Mouse (Mus musculus) macrophage (primary cell): ENCODE measurements around the gene Rp9. TPM values are rescaled to one million over a fixed set of nuclear protein-coding genes. Genes with fewer than 3 reads are reported as not detected.

ENCODE experiments used
- H3K27ac ChIP-seq: fragments of 350-480 bp; formaldehyde crosslinking; 2 replicates; pipeline ENCODE4 v1.9.0; 2021
- H3K36me3 ChIP-seq: fragments of 350-480 bp; formaldehyde crosslinking; 2 replicates; pipeline ENCODE4 v1.9.0; 2021; ENCODE audit errors: inconsistent target
- H3K4me3 ChIP-seq: fragments of 350-480 bp; formaldehyde crosslinking; 2 replicates; pipeline ENCODE4 v1.9.0; 2021; ENCODE audit errors: inconsistent target
- H3K79me2 ChIP-seq: fragments of 350-480 bp; formaldehyde crosslinking; 2 replicates; pipeline ENCODE4 v1.9.0; 2021; ENCODE audit errors: inconsistent target
- WGBS: methylation state at CpG from one replicate; pipeline ENCODE4 v1.1.7; 2026; ENCODE audit warnings: inconsistent platforms; ENCODE audit not compliant: missing documents; 5-methylcytosine and 5-hydroxymethylcytosine counted together
- polyA plus RNA-seq: library from polyadenylated mRNA; stranded (reverse); fragments of 250-400 nt; gene quantifications from 3 replicates; pipeline ENCODE4 v1.2.4, GENCODE M21; 2018; ENCODE audit warnings: inconsistent platforms

The Rp9 gene
- polyA plus RNA-seq, 1 experiment from 2014 or later: 49.9 TPM

- H3K27ac ChIP-seq: peak within 1 kb of the TSS; percentile 82
- H3K4me3 ChIP-seq: peak within 1 kb of the TSS; percentile 72
- WGBS: 3% methylated on average over 44 of the region's 44 CpGs
- H3K36me3 ChIP-seq: no peaks in the 10 kb centered on the region
- peaks cover 46% of the 10 kb centered on the region for H3K79me2 ChIP-seq
Observed at GRCm38 (mm10) chr9:22389021-22389476, 80.5 kb downstream of the Rp9 start, which contains the start of gene Anln. Gene Anln, minus strand, starts transcription at chr9:22389188.

- WGBS: 0% methylated on average over 40 of the region's 41 CpGs
- peak overlapping the region; percentile 63 for H3K27ac ChIP-seq
- H3K79me2 ChIP-seq: peaks cover 51% of the 10 kb centered on the region
- no peaks in the 10 kb centered on the region for H3K36me3 ChIP-seq
- peak overlapping the region; percentile 72 for H3K4me3 ChIP-seq
Observed at GRCm38 (mm10) chr9:22388401-22388980, 81.1 kb downstream of the Rp9 start.

GRCm38 (mm10) chr9:22387901-22388300 is 81.6 kb downstream of the Rp9 start:
- peak overlapping the region; percentile 63 for H3K27ac ChIP-seq
- WGBS: under 1% methylated on average over 6 of the region's 6 CpGs
- H3K36me3 ChIP-seq: no peaks in the 10 kb centered on the region

GRCm38 (mm10) chr9:22385890-22386289 is 83.7 kb downstream of the Rp9 start:
- no peak overlapping the region for H3K4me3 ChIP-seq
- peaks cover 77% of the 10 kb centered on the region for H3K79me2 ChIP-seq
- no peak overlapping the region for H3K27ac ChIP-seq
- 81% methylated on average over 2 of the region's 2 CpGs for WGBS
- no peaks in the 10 kb centered on the region for H3K36me3 ChIP-seq

More at GRCm38 (mm10) chr9:22387901-22388300, 81.6 kb downstream of the Rp9 start:
- H3K4me3 ChIP-seq: peak overlapping the region; percentile 72
- H3K79me2 ChIP-seq: peaks cover 57% of the 10 kb centered on the region

GRCm38 (mm10) chr9:22376086-22376485 is 93.5 kb downstream of the Rp9 start:
- 96% methylated on average over 5 of the region's 5 CpGs for WGBS
- peaks cover 26% of the 10 kb centered on the region for H3K79me2 ChIP-seq
- H3K4me3 ChIP-seq: no peak overlapping the region
- H3K27ac ChIP-seq: no peak overlapping the region
- no peaks in the 10 kb centered on the region for H3K36me3 ChIP-seq

GRCm38 (mm10) chr9:22372760-22373159 is 96.8 kb downstream of the Rp9 start:
- WGBS: 94% methylated on average over 4 of the region's 4 CpGs
- Histone ChIP-seq H3K4me3 (no peak overlapping the region), H3K36me3 (no peaks in the 10 kb centered on the region), H3K27ac (no peak overlapping the region), H3K79me2 (peaks cover 5% of the 10 kb centered on the region; the same call in 1 of the 2 replicates)

GRCm38 (mm10) chr9:22368030-22368429 is 101.5 kb downstream of the Rp9 start:
- Histone ChIP-seq H3K27ac (peak overlapping the region; percentile 41), H3K79me2 (no peaks in the 10 kb centered on the region), H3K4me3 (no peak overlapping the region), H3K36me3 (no peaks in the 10 kb centered on the region)
- 69% methylated on average over 5 of the region's 6 CpGs for WGBS

- WGBS: 33% methylated on average over 8 of the region's 10 CpGs
- no peak overlapping the region for H3K4me3 ChIP-seq
- no peaks in the 10 kb centered on the region for H3K79me2 ChIP-seq
- peak overlapping the region; percentile 41 for H3K27ac ChIP-seq
- no peaks in the 10 kb centered on the region for H3K36me3 ChIP-seq
Observed at GRCm38 (mm10) chr9:22366621-22367020, 102.9 kb downstream of the Rp9 start.

GRCm38 (mm10) chr9:22366221-22366620 is 103.3 kb downstream of the Rp9 start:
- 96% methylated on average over 2 of the region's 2 CpGs for WGBS
- Histone ChIP-seq H3K4me3 (no peak overlapping the region), H3K36me3 (no peaks in the 10 kb centered on the region), H3K27ac (no peak overlapping the region), H3K79me2 (no peaks in the 10 kb centered on the region)

Other genes with a start within 250 kb of the Rp9 start
- 13.0 to 19.3 TPM (median 14.8 TPM) in 3 replicates for gene Zfp809, start 244.0 kb downstream of the Rp9 start, polyA plus RNA-seq
- gene Zfp599, start 209.8 kb downstream of the Rp9 start, polyA plus RNA-seq: 0.06 to 0.07 TPM in 2 of 3 replicates, not detected in the other
- 4.9 to 7.5 TPM (median 6.3 TPM) in 3 replicates for gene Zfp810, start 162.1 kb downstream of the Rp9 start, polyA plus RNA-seq
- gene Anln, start 80.6 kb downstream of the Rp9 start, polyA plus RNA-seq: 0.66 to 6.4 TPM (median 4.6 TPM) in 3 replicates
- 0.04 TPM in 1 of 3 replicates, not detected in the others for gene 9530077C05Rik, start 58.2 kb downstream of the Rp9 start, polyA plus RNA-seq
- gene Gm17545, start 15.5 kb downstream of the Rp9 start, polyA plus RNA-seq: not detected in 3 replicates
- gene Bbs9, start 6.0 kb upstream of the Rp9 start, polyA plus RNA-seq: 2.5 to 15.5 TPM (median 6.7 TPM) in 3 replicates